Mouse (Mus musculus) frontal cortex, adult (tissue): ENCODE measurements around the gene Igf1r.

Experiments used
- ATAC-seq: cut with Nextera tagmentation; 2 replicates; pipeline ENCODE4 v1.9.2; 2017; ENCODE audit warnings: mild to moderate bottlenecking, moderate library complexity, mixed read lengths; ENCODE audit not compliant: low TSS enrichment

Gene Igf1r

GRCm38 (mm10) chr7:68227021-68227420, 274.4 kb downstream of the Igf1r start:
- no peak for ATAC-seq

- no peak for ATAC-seq
Measured at GRCm38 (mm10) chr7:68227621-68228020, 275.0 kb downstream of the Igf1r start.

DNA sequence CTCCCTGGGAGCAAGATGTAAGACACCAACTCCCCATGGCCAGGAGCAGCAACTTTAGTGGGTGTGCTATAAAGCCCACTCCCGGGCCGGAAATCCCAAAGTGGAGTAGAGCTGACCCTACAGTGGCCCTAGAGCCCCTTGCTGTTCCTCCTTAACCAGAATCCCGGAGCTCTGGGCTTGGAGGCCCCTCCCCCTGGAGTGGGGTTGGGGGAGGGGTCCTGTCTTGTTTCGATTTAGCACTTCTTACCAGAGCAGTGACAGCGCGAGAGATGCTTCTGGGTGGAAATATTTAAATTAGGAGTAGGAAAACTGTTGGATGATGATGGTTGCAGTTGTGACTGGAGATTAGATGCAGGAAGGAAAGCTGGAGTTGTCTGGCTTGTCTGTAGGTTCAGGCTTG, 275.9 kb downstream of the Igf1r start:
- ATAC-seq: no peak

- ATAC-seq: no peak
Measured at GRCm38 (mm10) chr7:68230831-68231230, 278.2 kb downstream of the Igf1r start.

GRCm38 (mm10) chr7:68232521-68232920, 279.9 kb downstream of the Igf1r start:
- ATAC-seq: no peak

DNA sequence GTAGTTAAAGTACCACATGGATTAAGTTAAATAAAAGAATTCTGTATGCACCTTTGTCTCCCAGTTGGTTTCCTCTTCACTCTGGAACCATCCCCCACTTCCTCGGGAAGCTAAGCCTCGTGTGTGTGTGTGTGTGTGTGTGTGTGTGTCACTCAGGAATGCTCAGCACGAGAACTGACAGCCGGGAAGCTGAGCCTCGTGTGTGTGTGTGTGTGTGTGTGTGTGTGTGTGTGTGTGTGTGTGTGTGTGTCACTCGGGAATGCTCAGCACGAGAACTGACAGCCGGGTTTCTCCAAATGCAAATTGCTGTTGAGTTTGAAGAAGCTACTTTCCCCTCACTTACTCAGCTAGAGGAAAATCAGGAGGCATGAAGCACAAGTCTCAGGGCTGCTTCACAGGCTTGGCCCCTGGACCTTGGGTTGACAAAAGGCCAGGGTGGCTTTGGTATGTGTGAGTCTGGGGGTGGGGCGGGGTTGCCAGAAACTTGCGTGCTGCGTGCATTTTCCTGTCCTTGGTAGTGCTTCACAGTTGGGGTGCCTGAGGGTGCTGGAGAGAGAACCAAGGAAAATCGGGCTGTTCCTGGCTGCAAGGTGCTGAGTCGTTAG, 281.1 kb downstream of the Igf1r start:
- ATAC-seq: no peak

DNA sequence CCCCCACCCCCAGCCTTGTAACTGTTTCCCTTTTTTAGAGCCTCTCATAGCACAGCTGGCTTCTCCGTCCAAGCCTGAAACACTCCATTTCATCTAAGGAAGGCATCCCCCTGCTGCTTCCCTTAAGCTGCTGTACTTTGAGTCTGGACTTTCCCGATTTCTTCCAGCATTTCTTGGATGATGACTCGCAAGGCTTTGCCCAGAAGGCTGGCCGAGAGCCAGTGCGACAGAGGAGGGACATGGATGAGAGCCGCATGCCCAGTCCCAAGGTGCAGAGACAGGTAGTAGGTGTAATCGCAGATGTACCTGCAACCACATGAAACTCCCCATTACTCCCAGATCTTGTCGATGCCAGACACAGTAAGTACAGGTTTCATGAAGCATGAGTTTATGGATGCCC, 284.2 kb downstream of the Igf1r start:
- ATAC-seq: no peak

- no peak for ATAC-seq
Measured at GRCm38 (mm10) chr7:68239220-68239827, 286.7 kb downstream of the Igf1r start.

DNA sequence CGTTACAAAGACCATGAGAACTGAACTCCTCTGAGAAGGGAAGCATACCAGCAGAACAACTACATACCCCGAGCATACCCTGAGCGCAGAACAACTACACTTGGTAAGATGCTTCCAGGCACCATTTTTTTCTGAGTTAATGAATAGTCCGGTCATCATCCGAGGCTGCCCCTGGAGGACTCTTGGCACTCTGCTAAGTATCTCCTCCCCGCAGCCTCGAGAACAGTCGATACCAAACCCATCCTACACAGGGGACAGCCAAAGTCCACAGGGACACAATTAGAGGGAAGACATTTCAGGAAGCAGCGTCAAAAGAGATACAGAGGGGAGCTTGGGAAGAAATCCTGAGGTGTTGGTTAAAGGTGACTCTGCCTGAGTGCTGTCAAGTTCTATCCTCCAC, 288.6 kb downstream of the Igf1r start:
- no peak for ATAC-seq

- ATAC-seq: no peak
Measured at GRCm38 (mm10) chr7:68245681-68246080, 293.1 kb downstream of the Igf1r start.

DNA sequence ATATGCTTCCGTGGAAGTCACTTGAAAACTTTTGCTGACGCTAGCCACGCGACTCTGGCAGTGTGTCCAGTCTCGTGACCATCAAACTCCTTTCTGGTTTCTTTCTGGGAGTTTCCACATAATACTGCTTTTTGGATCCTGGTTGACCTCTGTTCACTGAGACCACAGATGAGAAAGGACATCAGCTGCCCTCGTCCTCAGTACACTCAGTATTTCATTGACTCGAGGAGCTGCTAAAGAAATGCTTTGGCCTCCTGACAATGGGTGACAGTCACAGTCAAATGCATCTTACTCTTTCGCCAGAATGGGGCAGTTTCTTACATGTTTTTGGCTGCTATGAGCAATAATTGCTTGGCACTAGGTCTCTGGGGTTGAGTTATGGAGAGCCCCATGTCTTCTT, 293.6 kb downstream of the Igf1r start:
- no peak for ATAC-seq

DNA sequence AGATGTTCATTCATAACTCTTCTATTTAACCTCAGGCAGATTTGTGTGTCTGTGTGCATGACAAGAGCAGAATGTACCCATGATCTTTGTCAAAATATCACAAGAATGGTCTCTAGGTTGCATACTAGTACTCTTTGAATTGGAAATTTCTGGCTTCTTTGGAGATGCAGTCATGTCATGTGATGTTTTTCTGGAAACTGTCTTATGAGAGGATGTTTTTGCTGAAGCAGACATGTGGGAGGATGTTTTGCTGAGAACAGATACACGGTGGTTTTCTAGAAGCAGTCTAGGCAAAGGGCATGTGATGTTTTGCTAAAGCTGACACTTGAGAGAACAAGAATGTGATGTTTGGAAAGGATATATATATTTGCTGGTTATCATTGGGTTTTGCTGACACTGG, 297.8 kb downstream of the Igf1r start:
- ATAC-seq: no peak

DNA sequence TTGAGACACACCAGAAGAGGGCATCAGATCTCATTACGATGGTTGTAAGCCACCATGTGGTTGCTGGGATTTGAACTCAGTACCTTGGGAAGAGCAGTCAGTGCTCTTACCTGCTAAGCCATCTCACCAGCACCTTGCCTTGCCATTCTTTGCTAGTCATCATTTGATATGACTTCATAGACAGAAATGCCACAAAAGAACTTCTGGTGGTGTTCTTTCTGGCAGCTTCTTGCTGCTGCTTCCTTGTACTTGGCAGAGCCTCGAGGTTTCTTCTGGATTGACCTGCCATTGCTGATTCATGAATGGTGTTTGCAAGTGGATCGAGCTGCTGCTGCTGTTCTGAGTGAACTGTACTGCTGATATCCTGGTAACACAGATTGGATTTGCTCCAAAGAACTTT, 298.3 kb downstream of the Igf1r start:
- ATAC-seq: no peak

- no peak for ATAC-seq
Measured at GRCm38 (mm10) chr7:68257767-68258166, 305.1 kb downstream of the Igf1r start.

GRCm38 (mm10) chr7:68258326-68259150, 305.9 kb downstream of the Igf1r start:
- ATAC-seq: no peak

- no peak for ATAC-seq
Measured at GRCm38 (mm10) chr7:68259523-68260081, 307.0 kb downstream of the Igf1r start.

GRCm38 (mm10) chr7:68262612-68263200, 310.1 kb downstream of the Igf1r start:
- no peak for ATAC-seq

DNA sequence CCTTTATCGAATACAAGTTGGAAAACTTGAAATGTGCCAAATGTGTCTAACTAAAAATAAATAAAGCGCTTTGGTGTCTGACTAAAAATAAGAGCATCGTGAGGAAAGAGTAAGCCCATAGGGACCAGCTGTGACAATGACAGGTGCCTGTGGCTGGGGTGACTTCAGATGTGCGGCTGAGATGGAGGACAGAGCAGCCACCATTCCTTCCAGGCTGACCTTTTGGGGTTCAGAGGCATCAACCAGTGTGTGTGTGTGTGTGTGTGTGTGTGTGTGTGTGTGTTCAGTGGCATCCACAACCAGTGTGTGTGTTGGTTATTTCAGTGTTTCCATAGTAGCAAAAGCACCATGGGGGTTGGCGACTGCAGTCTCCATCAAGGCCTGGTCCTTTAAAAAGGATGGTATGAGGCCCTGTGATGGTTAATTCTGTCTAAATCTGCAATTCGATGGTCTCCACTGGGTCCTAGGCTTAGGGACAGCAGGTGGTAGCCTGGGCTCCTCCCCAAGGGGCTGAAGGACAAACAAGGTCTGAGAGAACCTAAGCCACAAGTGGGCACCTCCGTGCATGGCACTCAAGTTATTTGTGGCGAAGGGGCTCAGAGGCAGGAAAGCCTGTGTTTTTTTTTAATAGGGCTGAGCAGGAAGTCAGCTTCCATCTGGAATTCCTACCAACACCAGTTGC, 310.9 kb downstream of the Igf1r start:
- no peak for ATAC-seq

- ATAC-seq: 0 out of 2 replicates have a peak, but pooled peaks have one; percentile 12
Measured at GRCm38 (mm10) chr7:68264028-68264453, 311.4 kb downstream of the Igf1r start, which contains the start of gene Pgpep1l. Pgpep1l (minus strand) TSS chr7:68264233.

DNA sequence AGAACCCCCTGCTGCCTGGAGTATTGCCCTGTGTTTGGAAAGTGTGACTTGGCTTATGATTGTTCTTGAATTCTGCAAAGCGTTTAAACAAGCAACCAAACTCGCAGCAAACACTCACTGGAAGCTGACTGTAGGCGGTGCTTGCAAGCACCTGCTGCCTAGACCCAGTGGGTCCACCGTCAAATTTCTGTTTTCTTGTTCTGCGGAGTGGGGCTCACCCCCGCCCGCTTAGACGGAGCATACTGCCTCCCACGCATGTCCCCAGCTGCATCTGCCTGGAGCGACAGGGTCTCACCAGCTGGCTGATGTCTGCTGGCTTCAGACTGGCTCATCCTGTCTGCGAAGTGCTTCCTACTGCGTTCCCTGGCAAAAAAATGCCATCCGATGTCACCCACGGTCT, 311.9 kb downstream of the Igf1r start:
- ATAC-seq: peak; percentile 89

- ATAC-seq: no peak
Measured at GRCm38 (mm10) chr7:68265391-68265790, 312.8 kb downstream of the Igf1r start.

DNA sequence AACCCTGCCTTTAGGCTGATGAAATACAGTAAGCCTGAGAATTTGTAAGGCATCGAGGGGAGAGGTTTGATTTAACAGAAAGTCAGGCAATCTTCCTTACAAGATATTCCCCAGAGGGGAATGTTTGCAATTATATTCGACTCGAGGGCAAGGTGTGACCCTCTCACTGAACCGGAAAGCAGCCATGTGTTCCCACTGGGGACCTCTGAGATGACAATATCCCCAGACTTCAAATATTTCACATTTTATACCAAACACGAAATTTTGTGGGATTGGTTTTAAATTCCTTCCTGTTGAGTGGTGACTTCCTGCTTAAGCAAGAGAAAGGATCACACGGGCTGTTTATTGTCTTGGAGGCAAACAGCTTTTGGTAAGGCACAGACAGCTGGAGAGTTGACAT, 314.1 kb downstream of the Igf1r start:
- ATAC-seq: no peak
